Mouse (Mus musculus): ENCODE data around the gene A730015C16Rik.

DNA sequence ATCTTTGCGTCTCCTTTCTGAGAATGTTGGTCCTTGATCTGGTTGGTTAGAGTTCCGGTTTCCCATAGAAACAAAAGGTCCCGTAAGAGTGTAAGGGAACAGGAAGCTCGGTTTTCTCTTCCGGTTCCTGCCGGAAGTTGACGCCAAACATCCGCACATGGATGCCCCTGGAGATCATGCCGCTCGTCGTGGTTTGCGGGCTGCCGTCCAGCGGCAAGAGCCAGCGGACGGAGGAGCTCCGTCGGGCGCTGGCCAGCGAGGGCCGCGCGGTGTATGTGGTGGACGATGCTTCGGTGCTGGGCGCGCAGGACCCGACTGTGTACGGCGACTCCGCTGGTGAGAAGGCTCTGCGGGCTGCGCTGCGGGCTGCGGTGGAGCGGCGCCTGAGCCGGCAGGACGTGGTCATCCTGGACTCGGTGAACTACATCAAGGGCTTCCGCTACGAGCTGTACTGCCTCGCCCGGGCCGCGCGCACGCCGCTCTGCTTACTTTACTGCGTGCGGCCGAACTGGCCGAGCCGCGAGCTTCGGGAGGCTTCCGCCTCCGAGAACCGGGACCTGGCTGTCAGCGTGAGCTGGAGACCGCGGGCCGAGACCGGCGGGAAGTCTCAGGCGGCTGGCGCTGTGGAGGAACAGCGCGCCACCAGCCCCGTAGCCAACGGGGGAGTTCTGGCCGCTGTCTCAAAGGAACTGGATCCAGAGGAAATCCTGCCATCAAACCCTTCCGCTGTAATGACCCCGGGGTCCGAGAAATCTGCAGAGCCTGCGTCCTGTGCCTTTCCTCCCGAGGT is 509 bp downstream of the A730015C16Rik start, which contains the start of gene Kti12:
- 0 out of 2 replicates have a peak, but pooled peaks have one; percentile 1 for TF ChIP-seq EP300 (IDR thresholded peaks at IDR 0.05; ENCODE audit: low read depth)
- TF ChIP-seq CTCF (IDR thresholded peaks at IDR 0.05; ENCODE audit: low read depth) = no peak
